Mouse (Mus musculus): ENCODE measurements around the gene Dcdc2a.

Gene Dcdc2a

DNA sequence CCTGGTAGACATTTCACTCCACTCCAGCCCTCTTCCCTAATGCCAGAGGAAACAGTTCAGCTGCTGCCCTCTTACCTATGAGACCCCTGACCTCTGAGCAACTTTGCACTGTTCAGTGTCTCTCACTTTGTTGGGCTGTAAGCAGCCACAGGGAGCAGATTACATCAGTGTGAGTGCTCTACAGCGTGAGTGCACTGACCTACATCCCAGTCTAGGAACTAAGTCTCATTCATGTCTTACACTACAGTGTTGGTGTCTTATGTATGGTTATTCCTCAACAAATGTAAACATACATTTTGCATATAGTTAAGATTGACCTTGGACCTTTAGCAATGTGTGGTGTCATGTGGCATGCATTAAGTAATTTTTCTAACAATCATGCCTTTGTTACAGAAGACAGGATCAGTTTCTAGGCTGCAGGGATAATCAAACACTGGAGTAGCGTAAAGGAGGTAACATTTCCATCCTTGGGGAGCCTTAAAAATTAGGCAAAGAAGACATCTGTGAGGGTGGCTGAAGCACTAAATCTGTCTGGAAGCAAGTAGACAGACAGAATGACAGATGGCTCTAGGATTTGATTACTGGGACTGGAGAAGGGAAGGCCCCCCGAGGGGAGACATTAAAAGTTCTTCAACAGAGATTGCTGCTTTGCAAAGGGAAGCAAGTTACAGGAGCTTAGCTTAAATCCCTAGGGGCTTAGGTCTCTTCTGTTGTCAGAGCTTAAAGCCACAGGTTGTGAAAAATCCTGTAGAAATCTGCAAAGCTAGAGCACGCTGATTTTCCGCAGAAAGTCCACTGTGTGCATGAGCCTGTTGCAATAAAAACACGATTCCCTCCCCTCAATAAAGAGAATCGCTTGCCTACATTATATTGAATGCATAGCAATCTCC lies 130.9 kb downstream of the Dcdc2a start:
- DNase-seq, result no peak

DNA sequence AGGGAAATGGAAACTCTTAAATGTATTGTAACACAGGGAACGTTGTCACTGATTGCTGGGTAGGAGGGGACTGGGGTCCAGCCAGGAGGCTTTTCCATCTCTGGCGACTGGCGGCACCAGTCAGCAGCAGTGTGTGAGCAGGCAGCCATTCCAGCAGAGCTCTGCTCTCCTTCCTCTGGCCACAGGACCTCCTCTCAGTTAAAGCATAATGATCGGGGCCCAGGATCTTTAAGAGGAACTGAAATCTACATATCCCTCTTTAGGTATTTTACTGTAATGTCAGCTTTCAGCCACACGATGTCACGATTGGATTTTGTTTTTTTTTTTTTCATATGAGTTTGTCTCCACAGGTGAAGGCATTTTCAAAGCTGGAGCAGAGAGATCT lies 131.5 kb downstream of the Dcdc2a start:
- DNase-seq, result no peak

DNA sequence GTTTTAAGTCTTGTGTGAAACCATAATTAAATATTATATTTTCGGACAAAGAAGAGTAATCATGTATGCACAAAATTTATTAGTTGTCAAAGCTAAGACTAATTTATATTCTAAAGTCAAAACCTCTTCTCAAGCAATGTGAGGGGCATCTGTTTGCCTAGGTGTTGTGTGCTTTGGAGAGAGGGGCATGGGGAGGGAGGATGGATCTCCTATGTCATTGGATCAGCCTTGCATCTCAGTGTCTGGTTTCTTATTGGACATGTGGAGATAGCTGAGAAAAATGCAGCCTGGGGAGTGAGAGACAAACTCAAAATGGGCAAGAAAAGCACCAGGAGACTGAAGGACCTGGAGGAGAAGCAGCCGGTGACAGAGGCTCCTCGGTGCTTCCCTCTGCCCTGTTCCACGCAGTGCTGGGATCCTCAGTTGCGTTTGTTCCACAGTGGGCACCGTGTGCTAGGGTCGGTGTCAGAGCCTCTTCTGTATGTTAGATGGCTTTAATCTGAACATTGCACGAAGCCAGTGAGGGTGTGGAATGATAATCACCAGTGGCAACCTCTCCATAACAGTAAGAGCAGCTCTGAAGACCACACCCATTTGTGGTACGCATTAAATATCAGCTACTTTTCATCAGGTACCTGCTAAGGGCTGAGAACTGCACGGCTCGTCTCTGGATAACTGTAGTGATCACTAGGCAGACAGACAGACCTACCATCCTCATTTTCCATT lies 133.8 kb downstream of the Dcdc2a start:
- DNase-seq, result no peak

DNA sequence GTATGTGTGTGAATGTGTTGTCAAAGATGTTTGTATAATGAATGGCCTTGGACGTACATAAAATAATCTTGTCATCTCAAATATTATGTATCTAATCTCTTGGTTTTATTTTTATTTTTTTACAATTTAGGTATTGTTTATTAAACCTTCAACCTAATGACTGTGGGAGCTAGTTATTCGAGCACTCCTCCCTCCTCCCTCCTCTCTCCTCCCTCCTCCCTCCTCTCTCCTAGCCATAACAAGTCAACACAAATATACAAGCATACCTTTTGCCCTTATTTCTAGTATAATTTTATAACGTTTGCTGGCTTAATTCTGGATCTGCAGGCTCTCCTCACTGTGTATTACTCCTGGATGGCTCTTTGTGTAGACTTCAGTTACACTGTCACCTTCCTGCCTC lies 134.4 kb downstream of the Dcdc2a start:
- no peak for DNase-seq

DNA sequence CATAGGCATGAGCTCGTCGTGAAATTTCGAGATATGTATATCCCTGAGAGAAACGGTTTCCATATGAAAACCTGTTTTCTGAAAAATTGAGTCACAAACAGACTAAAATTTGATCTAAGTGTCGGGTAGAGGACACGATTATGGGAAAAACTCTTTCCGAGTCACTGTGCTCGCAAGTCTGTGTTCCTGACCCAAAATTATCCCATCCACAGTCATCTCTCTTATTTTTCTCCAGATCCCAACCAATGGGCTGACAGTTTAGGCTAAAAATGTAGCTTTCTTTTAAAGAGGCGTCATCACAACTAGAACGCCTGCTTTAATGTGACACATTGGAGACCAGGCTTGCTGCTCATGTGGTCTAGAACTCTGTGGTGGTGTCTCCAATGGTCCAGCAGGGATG lies 139.9 kb downstream of the Dcdc2a start:
- DNase-seq, result no peak

DNA sequence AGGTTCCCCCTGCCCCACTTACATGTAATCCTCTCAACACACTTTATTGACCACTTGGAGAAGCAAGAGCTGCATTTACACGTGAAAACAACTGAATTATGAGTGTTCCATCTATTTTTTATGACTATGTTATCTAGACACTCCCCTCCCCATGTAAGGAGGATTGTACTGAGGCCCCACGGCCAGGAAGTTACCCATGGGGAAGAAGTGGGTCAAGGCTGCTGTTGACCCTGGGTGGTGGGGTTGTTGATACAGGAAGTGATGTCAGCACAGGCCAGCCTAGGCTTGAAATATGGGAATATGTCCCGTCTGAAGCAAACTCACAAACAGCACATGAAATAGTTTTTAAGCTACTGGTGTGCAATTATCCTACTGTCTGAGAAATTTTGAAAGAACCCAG lies 144.1 kb downstream of the Dcdc2a start:
- DNase-seq, result no peak

DNA sequence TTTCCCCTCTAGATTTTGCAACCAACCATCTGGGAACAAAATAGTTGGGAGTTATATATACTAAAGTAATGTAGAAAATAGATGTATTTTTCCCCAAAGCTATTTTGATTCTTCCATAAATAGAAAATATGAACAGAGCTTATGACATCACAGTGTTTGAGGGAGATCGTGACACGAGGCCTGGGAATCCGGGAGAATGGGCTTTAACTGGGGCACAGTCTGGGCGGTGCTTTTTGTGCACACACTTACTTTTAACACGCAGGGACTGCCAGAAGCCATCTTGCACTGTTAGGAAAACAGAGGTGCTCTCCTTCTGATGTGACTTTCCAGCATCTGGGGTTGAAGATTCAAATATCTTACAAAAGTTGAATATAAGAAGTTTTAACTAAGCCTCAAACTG lies 151.1 kb downstream of the Dcdc2a start:
- no peak for DNase-seq

DNA sequence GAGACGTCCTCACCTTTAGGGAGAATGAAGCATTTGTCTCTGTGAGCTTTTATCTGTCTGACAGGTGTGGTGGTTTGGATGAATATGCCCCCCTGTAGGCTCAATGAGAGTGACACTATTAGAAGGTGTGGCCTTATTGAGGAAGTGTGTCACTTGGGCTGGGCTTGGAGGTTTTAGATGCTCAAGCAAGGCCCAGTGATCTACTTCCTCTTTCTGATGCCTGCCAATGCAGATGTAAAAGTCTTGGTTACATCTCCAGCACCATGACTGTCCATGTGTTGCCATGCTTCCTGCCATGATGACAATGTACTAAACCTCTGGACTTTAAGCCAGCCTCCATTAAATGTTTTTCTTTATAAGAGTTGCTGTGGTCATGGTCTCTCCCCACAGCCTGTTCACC lies 162.6 kb downstream of the Dcdc2a start:
- no peak for DNase-seq

DNA sequence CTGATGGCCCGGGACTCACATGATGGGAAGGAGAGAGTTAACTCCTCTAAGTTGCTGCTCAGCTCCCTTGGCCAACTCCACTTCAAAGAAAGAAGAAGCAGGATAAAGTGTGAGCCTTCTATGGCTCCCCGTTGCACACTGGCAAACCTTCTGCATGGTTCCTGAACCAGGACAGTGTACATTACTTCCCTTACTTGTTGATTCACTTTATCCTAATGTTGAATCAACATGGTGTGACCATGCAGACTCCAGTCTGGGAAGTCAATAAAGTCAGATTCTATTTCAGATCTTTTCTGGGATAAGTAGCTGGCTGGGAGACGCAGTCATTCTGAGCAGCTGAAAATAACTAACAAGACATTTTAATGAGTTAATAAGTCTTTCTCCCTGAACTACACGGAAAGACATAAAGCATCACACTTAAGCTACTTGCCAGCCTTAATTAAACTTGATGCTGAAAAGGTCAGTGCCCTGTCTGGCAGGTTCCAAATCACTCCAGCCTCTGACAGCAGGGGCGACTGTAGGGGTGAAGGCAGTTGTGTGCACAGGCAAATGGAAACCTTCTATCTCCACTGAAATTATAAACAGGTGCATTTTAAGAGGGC lies 164.5 kb downstream of the Dcdc2a start:
- DNase-seq, result no peak

DNA sequence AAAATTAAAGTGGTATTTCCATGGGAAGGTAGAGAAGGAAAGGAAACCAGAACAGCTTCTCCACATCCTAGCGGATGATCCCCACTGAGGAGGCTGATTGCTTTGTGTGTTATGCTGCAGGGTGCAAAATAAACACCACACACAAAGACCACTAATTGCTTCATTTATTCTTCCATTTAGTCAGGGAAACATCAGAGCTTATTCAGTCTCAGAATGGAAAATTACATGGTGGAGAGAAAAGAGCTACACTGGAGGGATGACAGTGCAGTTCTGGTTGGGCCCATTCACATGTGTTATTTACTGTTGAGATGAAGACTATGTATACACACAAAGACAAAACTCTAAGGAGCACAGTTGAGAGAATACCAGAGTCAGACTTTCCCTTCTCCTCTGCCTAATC lies 196.1 kb downstream of the Dcdc2a start:
- no peak for DNase-seq

DNA sequence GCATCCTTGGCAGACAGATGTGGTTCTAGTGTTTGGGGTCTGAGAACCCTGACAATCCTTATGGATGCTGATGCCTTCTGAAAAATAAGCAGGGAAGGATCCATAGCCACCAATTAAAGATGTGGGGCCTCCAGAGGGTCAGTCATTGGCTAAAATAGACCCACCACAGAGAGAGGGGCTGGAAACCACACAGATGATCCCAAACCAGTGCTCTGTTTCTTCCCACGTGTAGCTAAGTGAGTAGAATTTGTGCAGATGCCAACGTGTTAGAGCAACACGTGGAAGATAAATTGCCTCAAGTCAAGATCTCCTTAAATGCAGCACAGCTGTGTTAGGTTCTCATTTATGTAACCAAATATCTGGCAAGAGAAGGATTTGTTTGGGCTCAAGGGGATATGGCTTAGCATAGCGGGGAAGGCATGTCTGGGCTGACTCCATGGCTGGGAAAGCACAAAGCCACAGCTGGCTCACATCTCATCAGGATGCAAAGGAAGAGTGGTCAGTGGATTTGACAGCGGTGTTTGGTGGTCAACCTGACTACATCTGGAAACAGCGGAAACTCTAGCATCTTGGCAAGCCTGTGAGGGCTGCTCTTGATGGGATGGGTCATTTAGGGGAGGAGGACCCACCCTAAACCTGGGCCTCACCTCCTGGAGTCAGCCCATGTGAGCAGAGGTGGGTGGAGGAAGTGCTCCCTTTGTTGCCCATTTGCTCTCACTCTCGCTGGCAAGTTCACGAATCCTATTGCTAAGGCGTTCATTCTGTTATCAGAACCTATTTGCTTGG lies 198.9 kb downstream of the Dcdc2a start:
- DNase-seq, result no peak

DNA sequence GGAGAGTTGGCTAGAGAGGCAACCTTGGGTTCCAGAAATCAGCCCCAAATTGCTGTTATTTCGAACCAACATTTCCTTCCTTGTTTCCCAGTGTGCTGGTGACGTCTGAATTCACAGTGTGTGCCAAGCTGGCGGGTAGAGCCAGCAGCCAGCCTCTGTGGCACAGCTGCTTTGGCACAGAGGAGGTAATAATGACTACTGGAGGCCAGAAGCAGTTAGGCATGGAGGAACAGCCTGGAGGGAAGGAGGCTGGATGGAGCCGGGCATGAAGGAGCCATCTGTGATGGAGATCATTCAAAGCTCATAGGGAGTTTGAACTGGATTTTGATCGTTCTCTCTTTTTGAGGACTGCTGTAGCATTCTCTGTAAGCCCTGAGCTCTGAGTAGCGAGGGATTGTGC lies 201.8 kb downstream of the Dcdc2a start:
- no peak for DNase-seq
